Mouse (Mus musculus) liver, embryonic 13.5 days (tissue): ENCODE measurements around the gene Tex22. TPM values are rescaled to one million over a fixed set of nuclear protein-coding genes. Genes with fewer than 3 reads are reported as not detected.

ENCODE experiments used
- ATAC-seq: fragments of 200-750 bp; cut with Nextera tagmentation; 2 replicates; pipeline ENCODE4 v1.8.0; 2017; ENCODE audit warnings: low read depth, mild to moderate bottlenecking, moderate number of reproducible peaks, moderate library complexity
- DNase-seq: peaks from one replicate; pipeline ENCODE4 v3.0.0; 2022
- H3K27ac ChIP-seq: fragments of 300-500 bp; sonication (generic); 2 replicates; pipeline ENCODE4 v1.5.1; 2015; ENCODE audit warnings: moderate library complexity, mild to moderate bottlenecking, inconsistent platforms
- H3K27me3 ChIP-seq: fragments of 300-500 bp; sonication (generic); 2 replicates; pipeline ENCODE4 v1.6.1; 2015; ENCODE audit warnings: mild to moderate bottlenecking, inconsistent platforms
- H3K36me3 ChIP-seq: fragments of 300-500 bp; sonication (generic); 2 replicates; pipeline ENCODE4 v1.6.1; 2015; ENCODE audit warnings: mild to moderate bottlenecking, inconsistent platforms
- H3K4me1 ChIP-seq: fragments of 300-500 bp; sonication (generic); replicated peaks from 2 replicates; pipeline ENCODE4 v1.6.1; 2015; ENCODE audit warnings: inconsistent platforms
- H3K4me2 ChIP-seq: fragments of 300-500 bp; sonication (generic); 2 replicates; pipeline ENCODE4 v1.6.1; 2015; ENCODE audit warnings: inconsistent platforms, mild to moderate bottlenecking, moderate library complexity
- H3K4me3 ChIP-seq: fragments of 300-500 bp; sonication (generic); replicated peaks from 2 replicates; pipeline ENCODE4 v1.5.1; 2015; ENCODE audit warnings: mild to moderate bottlenecking, inconsistent platforms
- H3K9ac ChIP-seq: fragments of 300-500 bp; sonication (generic); 2 replicates; pipeline ENCODE4 v1.6.1; 2015; ENCODE audit warnings: mild to moderate bottlenecking, inconsistent platforms
- H3K9me3 ChIP-seq: fragments of 300-500 bp; sonication (generic); replicated peaks from 2 replicates; pipeline ENCODE4 v1.6.1; 2016; ENCODE audit warnings: inconsistent platforms
- WGBS: fragments of 180-500 bp; shearing (Covaris S2); methylation state at CpG from one replicate; pipeline ENCODE4 v1.1.7; 2015; ENCODE audit not compliant: insufficient replicate concordance; 5-methylcytosine and 5-hydroxymethylcytosine counted together
- polyA plus RNA-seq: library from polyadenylated mRNA; unstranded; fragments of >200 nt; fragmentation: Nextera tagmentation; extraction: Ambion mirVana; gene quantifications from 2 replicates; pipeline ENCODE4 v1.2.1, GENCODE M21; 2015

The Tex22 gene
- polyA plus RNA-seq, 1 experiment from 2014 or later = not detected

DNA sequence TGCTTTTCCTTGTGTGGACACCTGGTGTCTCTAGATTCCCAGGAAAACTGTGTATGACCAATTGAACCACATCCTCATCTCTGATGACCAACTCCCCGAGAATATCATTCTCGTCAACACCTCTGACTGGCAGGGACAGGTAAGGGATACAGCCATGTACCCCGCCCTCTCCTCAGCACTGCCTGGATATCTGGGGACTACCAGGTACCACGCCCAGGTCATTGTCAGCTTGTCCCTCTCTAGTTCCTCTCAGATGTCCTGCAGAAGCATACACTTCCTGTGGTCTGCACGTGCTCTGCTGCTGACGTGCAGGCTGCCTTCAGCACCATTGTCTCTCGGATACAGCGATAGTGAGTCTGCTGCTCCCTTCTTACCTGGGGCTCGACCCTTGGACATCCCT, 12.7 kb upstream of the Tex22 start:
- DNase-seq (no peak), ATAC-seq (no peak)
- H3K27ac ChIP-seq = no peak overlapping the region
- H3K4me3 ChIP-seq = no peak overlapping the region
- H3K4me1 ChIP-seq = peaks cover 30% of the 10 kb centered on the region
- 78% methylated on average over 9 of the region's 9 CpGs for WGBS
- H3K36me3 ChIP-seq = peaks cover 76% of the 10 kb centered on the region
- no peak overlapping the region for H3K9ac ChIP-seq
- no peaks in the 10 kb centered on the region for H3K9me3 ChIP-seq
- H3K27me3 ChIP-seq = no peaks in the 10 kb centered on the region
- H3K4me2 ChIP-seq = no peak overlapping the region

DNA sequence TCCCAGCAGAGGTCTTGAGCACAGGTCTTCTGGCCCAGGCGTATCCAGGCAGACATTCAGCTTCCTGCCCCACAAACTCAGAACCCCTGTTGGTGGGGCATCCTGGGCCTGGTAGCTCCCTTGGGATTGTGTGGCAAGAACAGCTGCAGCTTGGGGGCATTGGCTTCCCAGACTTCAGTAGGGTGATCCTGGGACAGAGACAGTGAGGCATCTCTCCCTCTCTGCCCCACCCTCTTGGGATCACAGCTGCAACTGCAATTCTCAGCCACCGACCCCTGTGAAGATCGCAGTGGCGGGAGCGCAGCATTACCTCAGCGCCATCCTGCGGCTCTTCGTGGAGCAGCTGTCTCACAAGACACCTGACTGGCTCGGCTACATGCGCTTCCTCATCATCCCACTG, 12.1 kb upstream of the Tex22 start:
- no peak for ATAC-seq
- H3K4me3 ChIP-seq = no peak overlapping the region
- peaks cover 30% of the 10 kb centered on the region for H3K4me1 ChIP-seq
- no peaks in the 10 kb centered on the region for H3K27me3 ChIP-seq
- no peak overlapping the region for H3K4me2 ChIP-seq
- H3K27ac ChIP-seq = no peak overlapping the region
- peaks cover 75% of the 10 kb centered on the region for H3K36me3 ChIP-seq
- 84% methylated on average over 10 of the region's 10 CpGs for WGBS
- no peak overlapping the region for H3K9ac ChIP-seq
- H3K9me3 ChIP-seq = no peaks in the 10 kb centered on the region
- no peak for DNase-seq

DNA sequence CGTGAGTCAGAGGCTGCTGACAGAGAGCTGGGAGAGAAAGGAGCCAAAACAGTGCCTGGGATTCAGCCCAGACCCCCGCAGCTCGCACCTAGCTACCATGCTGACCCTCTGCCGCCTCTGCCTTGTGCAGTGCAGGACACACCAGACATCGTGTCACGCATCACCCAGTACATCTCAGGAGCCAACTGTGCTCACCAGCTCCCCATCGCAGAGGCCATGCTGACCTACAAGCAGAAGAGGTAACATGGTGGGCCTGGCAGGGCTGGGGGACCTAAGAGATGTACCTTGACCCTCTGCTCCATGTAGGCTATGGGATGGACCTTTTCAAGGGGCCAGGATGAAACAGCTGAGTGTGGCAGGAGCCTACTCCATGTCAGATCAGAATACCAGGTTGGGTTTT, 10.6 kb upstream of the Tex22 start:
- WGBS = 88% methylated on average over 7 of the region's 7 CpGs
- peaks cover 30% of the 10 kb centered on the region for H3K4me1 ChIP-seq
- peaks cover 64% of the 10 kb centered on the region for H3K36me3 ChIP-seq

DNA sequence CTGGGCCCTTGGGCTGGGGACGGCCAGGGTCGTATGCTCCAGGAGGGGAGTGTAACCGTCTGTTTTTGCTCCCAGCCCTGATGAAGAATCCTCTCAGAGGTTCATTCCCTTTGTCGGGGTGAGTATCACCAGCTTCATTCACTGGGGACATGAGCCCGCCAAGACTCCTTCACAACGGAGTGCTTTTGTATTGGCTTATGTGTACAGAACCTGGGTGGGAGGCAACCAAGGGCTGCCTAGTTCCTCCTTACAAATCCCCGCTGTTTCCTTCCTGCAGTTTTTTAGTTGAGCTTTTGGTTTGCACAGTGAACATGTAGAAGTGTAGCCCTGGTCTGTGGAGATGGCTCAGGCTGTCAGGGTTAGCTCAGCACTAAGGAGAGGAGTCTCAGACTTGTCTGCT, 6.3 kb upstream of the Tex22 start:
- ATAC-seq = no peak
- no peaks in the 10 kb centered on the region for H3K9me3 ChIP-seq
- no peak overlapping the region for H3K4me2 ChIP-seq
- H3K4me3 ChIP-seq = no peak overlapping the region
- H3K27me3 ChIP-seq = no peaks in the 10 kb centered on the region
- H3K4me1 ChIP-seq = peaks cover 3% of the 10 kb centered on the region
- no peak overlapping the region for H3K27ac ChIP-seq
- peaks cover 53% of the 10 kb centered on the region for H3K36me3 ChIP-seq
- no peak for DNase-seq
- no peak overlapping the region for H3K9ac ChIP-seq
- WGBS = 79% methylated on average over 7 of the region's 7 CpGs

More for the DNA sequence above, 10.6 kb upstream of the Tex22 start:
- ATAC-seq = no peak
- Histone ChIP-seq H3K9ac (no peak overlapping the region), H3K27me3 (no peaks in the 10 kb centered on the region), H3K9me3 (no peaks in the 10 kb centered on the region), H3K4me3 (no peak overlapping the region), H3K4me2 (no peak overlapping the region), H3K27ac (no peak overlapping the region)
- no peak for DNase-seq

DNA sequence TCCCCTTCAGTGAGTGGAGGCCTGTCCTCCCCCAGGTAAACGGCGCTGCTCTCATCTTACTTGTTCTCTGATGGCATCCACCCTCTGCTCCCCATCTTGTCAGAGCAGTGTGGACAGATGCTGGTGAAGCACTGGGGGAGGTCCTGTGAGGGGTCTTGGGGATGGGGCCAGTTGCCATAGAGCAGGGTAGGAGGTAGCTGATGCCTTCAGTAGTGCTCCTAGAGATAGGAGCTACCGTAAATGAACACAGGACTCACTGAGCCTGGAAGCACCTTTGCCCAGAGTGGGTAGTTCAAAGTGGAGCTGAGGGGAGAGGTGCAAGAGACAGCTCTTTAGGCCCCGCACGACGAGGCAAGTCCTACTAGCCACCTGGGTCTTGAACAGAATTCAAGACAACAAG, 4.9 kb upstream of the Tex22 start:
- no peak for ATAC-seq
- Histone ChIP-seq H3K27ac (no peak overlapping the region), H3K9me3 (no peaks in the 10 kb centered on the region), H3K9ac (no peak overlapping the region), H3K4me3 (no peak overlapping the region), H3K4me1 (peaks cover 17% of the 10 kb centered on the region), H3K27me3 (no peaks in the 10 kb centered on the region), H3K36me3 (peaks cover 41% of the 10 kb centered on the region), H3K4me2 (no peak overlapping the region)
- DNase-seq = no peak
- 84% methylated on average over 6 of the region's 6 CpGs for WGBS

DNA sequence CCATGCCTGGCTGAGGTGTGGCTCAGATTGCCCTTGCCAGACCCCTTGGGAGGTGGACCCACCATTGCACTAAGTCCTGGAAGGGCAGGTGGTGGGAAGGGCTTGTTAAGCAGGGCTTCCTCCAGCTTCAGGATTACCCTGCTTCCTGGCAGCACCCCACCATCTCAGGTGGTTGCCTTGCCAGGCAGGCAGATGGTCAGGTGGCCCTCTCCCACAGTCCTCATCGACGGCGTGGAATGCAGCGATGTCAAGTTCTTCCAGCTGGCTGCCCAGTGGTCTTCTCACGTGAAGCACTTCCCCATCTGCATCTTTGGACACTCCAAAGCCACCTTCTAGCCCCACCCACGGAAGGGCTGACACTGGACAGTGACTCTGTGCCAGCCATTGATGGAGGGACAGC, 3.0 kb upstream of the Tex22 start:
- no peak overlapping the region for H3K4me2 ChIP-seq
- peaks cover 37% of the 10 kb centered on the region for H3K36me3 ChIP-seq
- no peak overlapping the region for H3K27ac ChIP-seq
- peaks cover 29% of the 10 kb centered on the region for H3K4me1 ChIP-seq
- ATAC-seq (no peak), DNase-seq (no peak)
- 79% methylated on average over 6 of the region's 6 CpGs for WGBS
- no peaks in the 10 kb centered on the region for H3K9me3 ChIP-seq
- no peaks in the 10 kb centered on the region for H3K27me3 ChIP-seq
- H3K4me3 ChIP-seq = no peak overlapping the region
- H3K9ac ChIP-seq = no peak overlapping the region

DNA sequence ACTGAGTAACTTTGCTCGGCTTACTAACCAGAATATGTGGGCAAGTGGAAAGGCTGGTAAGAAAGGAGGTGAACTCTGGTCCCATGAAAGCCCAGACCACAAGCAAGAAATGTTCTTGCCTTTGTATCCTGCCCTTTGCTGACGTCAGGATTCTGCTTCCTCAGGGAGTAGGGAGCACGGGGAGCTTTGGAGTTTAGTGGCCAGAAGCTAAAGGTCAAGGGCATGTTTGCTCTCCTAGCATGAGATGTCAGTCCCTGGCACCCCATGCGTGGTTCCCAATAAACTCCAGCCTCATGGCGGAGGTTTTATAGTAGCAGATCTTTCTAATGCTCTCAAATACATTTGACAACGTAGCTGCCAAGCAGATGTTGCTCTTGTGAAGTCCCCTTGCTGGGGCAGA, 2.5 kb upstream of the Tex22 start:
- Histone ChIP-seq H3K4me3 (no peak overlapping the region), H3K27me3 (no peaks in the 10 kb centered on the region), H3K4me1 (peaks cover 29% of the 10 kb centered on the region), H3K27ac (no peak overlapping the region), H3K4me2 (no peak overlapping the region), H3K36me3 (peaks cover 35% of the 10 kb centered on the region), H3K9me3 (no peaks in the 10 kb centered on the region), H3K9ac (no peak overlapping the region)
- WGBS = 64% methylated on average over 6 of the region's 6 CpGs
- no peak for DNase-seq
- ATAC-seq = no peak

DNA sequence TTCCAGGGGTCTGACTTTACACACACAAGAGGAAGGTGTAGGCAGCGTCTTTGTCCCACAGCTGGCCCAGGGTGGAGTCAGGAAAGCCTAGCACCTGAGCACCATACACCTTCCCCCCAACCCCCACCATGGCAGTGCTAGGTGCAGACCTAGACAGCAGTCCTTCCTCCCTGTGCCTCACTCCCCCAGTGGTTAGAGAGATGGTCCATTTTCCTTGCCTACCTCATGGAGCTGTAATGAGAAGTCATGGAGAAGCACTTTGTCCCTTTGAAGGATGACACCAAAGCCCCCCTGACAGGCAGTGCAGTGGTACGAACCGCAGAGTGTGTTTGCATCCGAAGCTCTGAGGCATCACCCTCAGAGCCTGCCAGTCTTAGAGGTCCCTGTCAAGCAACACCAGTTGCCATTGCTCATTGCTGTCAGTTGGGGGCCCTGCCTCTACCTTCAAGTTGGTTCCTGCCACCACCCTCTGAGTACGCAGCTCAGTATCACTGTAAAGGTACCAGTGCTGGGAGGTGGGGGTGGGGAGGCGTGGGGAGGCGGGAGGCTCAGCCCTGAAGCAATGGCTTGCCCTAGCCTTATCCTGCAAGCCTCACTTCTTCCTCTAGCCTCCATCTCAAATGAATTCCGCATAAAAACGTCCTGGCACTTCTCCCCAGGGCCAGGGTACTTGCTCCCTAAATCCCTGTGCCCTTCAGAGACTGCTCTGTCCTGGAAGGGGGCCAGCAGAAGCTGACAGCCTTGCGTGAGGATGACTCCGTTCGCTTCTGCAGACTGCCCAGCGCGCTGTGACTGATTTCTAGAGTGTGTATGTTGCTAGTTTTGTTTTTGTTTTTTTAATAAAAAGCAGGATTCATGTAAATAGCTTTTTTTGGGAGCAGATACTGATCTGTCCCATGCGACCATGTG, 628 bp upstream of the Tex22 start:
- Histone ChIP-seq H3K9ac (peak overlapping the region; percentile 75), H3K36me3 (peaks cover 30% of the 10 kb centered on the region), H3K27ac (peak overlapping the region; percentile 79), H3K9me3 (no peaks in the 10 kb centered on the region), H3K4me2 (peak overlapping the region; percentile 92), H3K27me3 (no peaks in the 10 kb centered on the region), H3K4me3 (peak overlapping the region; percentile 63), H3K4me1 (peaks cover 29% of the 10 kb centered on the region)
- 17% methylated on average over 15 of the region's 15 CpGs for WGBS
- no peak for DNase-seq
- peak; percentile 35 for ATAC-seq

DNA sequence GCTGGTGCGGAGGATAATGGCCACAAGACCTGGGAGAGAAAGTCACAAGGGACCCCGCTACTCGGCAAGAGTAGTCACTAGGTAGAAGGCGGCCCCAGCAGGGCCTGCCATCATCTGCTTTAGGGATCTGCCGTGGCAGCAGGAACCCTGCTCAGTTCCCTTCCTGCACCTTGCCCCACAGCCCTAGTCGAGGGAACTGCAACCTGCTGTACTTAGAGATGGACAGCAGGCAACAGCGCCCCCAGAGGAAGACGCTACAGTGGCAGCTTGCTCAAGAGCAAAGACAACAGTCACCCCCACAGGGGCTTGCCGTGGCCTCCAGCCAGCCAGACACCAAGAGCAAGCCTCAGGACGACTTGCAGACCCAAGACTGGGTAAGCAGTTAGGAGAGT, 757 bp downstream of the Tex22 start:
- H3K4me1 ChIP-seq = peaks cover 29% of the 10 kb centered on the region
- peak overlapping the region; percentile 75 for H3K9ac ChIP-seq
- peak; percentile 77 for DNase-seq
- H3K27me3 ChIP-seq = no peaks in the 10 kb centered on the region
- H3K4me2 ChIP-seq = peak overlapping the region; percentile 92
- ATAC-seq = peak; percentile 79
- 4% methylated on average over 10 of the region's 10 CpGs for WGBS
- H3K4me3 ChIP-seq = peak overlapping the region; percentile 63
- peak overlapping the region; percentile 79 for H3K27ac ChIP-seq
- H3K9me3 ChIP-seq = no peaks in the 10 kb centered on the region
- peaks cover 16% of the 10 kb centered on the region for H3K36me3 ChIP-seq

DNA sequence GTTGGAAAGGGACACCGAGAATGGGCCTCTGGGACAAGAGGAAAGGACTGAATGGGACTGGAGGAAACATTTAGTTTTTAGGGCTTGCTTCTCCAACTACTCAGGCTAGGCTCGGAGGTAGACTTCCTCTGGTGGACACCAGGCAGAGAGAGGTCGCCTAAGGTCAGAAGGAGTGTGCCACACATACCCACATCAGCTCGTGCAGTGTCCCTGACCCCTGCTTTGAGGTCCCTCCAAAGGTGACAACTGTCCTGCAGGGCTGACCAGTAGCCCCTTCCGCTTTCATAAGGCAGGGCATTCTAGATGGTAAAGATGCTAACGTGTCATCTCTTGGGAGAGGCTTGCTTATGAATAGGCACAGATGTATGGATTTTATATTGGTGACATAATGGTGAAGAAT, 1.2 kb downstream of the Tex22 start:
- H3K4me2 ChIP-seq = peak overlapping the region; percentile 92
- H3K36me3 ChIP-seq = peaks cover 12% of the 10 kb centered on the region
- no peak overlapping the region for H3K27ac ChIP-seq
- no peaks in the 10 kb centered on the region for H3K27me3 ChIP-seq
- H3K4me1 ChIP-seq = peaks cover 29% of the 10 kb centered on the region
- no peaks in the 10 kb centered on the region for H3K9me3 ChIP-seq
- 47% methylated on average over 6 of the region's 6 CpGs for WGBS
- no peak overlapping the region for H3K4me3 ChIP-seq
- DNase-seq (no peak), ATAC-seq (no peak)
- H3K9ac ChIP-seq = peak overlapping the region; percentile 75; the same call in 1 of the 2 replicates

DNA sequence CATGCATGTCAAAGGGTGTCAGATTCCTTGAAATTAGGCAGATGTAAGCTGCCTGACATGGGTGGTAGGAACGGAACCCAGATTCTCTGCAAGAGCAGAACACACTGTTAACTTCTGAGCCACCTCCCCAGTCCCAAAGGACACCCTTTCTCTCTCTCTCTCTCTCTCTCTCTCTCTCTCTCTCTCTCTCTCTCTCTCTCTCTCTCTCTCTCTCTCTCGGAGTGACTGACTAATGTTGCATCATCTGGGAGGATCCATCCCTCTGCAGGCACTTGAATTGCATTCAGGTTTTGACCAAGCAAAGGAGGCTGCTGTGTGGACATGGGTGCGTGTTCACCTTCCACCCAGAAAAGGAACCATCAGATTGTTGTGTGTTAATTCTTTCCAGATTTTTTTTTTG, 13.0 kb downstream of the Tex22 start:
- Histone ChIP-seq H3K9me3 (no peaks in the 10 kb centered on the region), H3K4me3 (no peak overlapping the region), H3K36me3 (no peaks in the 10 kb centered on the region), H3K4me2 (no peak overlapping the region), H3K27ac (no peak overlapping the region), H3K9ac (no peak overlapping the region), H3K27me3 (peaks cover 20% of the 10 kb centered on the region; the same call in 1 of the 2 replicates), H3K4me1 (no peaks in the 10 kb centered on the region)
- DNase-seq (no peak), ATAC-seq (no peak)
- 47% methylated on average over 3 of the region's 3 CpGs for WGBS

DNA sequence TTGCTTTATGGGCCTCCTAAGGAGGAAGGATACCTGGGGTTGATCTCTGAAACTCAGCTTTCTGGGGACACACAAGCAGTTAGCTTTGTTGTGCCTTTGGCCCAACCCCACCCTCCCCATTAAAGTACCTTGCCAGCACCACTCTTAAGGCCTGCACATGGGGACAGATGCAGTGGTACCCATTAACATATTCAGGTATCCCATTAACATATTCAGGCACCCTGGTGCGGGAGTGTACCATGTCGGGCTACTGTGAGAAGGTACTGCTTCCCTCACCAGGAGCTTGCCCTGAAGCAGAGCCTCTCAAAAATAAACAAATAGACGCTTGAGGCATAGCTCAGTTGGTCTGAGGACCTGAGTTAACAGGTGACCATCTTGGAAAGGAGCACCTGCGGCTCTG, 13.7 kb downstream of the Tex22 start:
- ATAC-seq (no peak), DNase-seq (no peak)
- Histone ChIP-seq H3K4me3 (no peak overlapping the region), H3K4me1 (no peaks in the 10 kb centered on the region), H3K27me3 (peaks cover 20% of the 10 kb centered on the region; the same call in 1 of the 2 replicates), H3K9ac (no peak overlapping the region), H3K27ac (no peak overlapping the region), H3K36me3 (no peaks in the 10 kb centered on the region), H3K4me2 (no peak overlapping the region), H3K9me3 (no peaks in the 10 kb centered on the region)
- 56% methylated on average over 4 of the region's 4 CpGs for WGBS
